Mouse (Mus musculus): ENCODE results near the gene Cbx2. TPM values are rescaled to one million over a fixed set of nuclear protein-coding genes. Genes with fewer than 3 reads are reported as not detected.

Cbx2 gene
- 44.4 and 54.5 TPM in 2 replicates for polyA plus RNA-seq (2014; fragmentation: Nextera tagmentation; extraction: Ambion mirVana)

DNA sequence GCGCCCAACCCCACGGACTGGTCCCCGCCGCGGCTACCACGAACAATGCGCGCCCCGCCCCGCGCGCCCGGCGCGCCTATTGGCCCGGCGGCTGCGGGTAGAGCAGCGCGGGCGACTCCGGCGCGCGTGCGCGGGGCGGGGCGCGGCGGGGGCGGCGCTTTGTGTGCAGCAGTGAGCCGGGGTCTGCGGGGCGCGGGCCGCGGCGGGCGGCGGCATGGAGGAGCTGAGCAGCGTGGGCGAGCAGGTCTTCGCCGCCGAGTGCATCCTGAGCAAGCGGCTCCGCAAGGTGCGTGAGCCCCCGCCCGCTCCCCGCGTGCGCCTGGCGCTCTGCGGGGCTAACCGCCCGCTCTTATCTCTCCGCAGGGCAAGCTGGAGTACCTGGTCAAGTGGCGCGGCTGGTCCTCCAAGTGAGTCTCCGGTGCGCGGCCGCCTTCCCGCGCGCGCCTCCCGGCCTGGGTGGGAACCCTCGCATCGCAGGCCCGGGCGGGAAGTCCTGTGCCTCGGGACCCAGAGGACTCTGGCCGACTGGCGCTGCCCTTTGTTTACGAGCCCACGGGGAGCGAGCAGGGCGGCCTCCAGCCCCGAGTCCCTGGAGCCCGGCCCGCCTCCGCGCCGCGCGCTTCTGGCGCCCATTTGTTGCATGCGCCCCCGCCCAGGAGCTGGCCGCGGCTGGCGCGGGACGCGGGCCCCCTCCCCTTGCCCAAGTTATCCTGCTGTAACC is at the start of gene Cbx2:
TSS of gene Cbx2 (plus strand) at position 68 of the 721 bp plus-strand sequence.
- H3K4me3 ChIP-seq (ENCODE audit: low read depth, low read length) = peak within 1 kb of the TSS; percentile 97
- H3K27ac ChIP-seq (ENCODE audit: low read depth, low read length) = peak within 1 kb of the TSS; percentile 88
- peak; percentile 96 for DNase-seq (ENCODE audit: low spot score)
- no peaks in the 10 kb centered on the region for H3K9me3 ChIP-seq (ENCODE audit: control insufficient read depth, low read length)
- no peaks in the 10 kb centered on the region; the same call in 1 of the 2 replicates for H3K27me3 ChIP-seq (ENCODE audit: control insufficient read depth, insufficient read depth, low read length)
- peaks cover 12% of the 10 kb centered on the region for H3K36me3 ChIP-seq (ENCODE audit: control insufficient read depth, insufficient read depth, low read length)
- H3K9ac ChIP-seq (ENCODE audit: low read depth, low read length) = peak within 1 kb of the TSS; percentile 99
- H3K4me2 ChIP-seq (replicated peaks; ENCODE audit: low read depth, low read length) = peak within 1 kb of the TSS; percentile 92
- peaks cover 18% of the 10 kb centered on the region for H3K4me1 ChIP-seq (replicated peaks; ENCODE audit: control insufficient read depth, insufficient read depth, low read length)
- 0% methylated on average over 45 of the region's 99 CpGs for WGBS
- peak; percentile 94 for ATAC-seq (ENCODE audit: low FRiP score)

DNA sequence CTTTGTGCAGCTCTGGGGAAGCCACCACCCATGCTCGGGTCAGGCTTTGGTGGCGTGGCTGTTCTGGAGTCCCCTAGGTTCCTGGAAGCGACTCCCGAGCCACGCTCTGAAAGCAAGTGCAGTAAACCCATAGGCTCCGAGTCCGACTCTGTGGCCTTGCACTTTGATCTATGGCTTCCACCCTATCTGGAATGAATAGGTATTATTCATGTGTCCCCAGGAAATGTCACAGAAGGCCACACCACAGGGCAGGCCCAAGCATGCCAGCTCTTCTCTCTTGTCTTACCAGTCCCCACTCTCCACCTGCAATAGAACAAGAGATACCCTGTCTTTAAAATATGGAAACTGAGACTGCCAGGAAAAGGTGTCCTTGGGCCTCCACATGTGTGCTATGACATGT is 48.4 kb upstream of the Cbx2 start:
- H3K27ac ChIP-seq (ENCODE audit: low read depth, low read length) = no peak overlapping the region
- H3K4me2 ChIP-seq (replicated peaks; ENCODE audit: low read depth, low read length) = no peak overlapping the region
- ATAC-seq (ENCODE audit: low FRiP score) = no peak
- H3K4me3 ChIP-seq (ENCODE audit: low read depth, low read length) = no peak overlapping the region
- H3K4me1 ChIP-seq (replicated peaks; ENCODE audit: control insufficient read depth, insufficient read depth, low read length) = peaks cover 7% of the 10 kb centered on the region; the same call in 1 of the 2 replicates
- H3K27me3 ChIP-seq (ENCODE audit: control insufficient read depth, insufficient read depth, low read length) = no peaks in the 10 kb centered on the region
- no peaks in the 10 kb centered on the region for H3K36me3 ChIP-seq (ENCODE audit: control insufficient read depth, insufficient read depth, low read length)
- 71% methylated on average over 7 of the region's 7 CpGs for WGBS
- no peaks in the 10 kb centered on the region for H3K9me3 ChIP-seq (ENCODE audit: control insufficient read depth, low read length)
- no peak for DNase-seq (ENCODE audit: low spot score)
- H3K9ac ChIP-seq (ENCODE audit: low read depth, low read length) = no peak overlapping the region

DNA sequence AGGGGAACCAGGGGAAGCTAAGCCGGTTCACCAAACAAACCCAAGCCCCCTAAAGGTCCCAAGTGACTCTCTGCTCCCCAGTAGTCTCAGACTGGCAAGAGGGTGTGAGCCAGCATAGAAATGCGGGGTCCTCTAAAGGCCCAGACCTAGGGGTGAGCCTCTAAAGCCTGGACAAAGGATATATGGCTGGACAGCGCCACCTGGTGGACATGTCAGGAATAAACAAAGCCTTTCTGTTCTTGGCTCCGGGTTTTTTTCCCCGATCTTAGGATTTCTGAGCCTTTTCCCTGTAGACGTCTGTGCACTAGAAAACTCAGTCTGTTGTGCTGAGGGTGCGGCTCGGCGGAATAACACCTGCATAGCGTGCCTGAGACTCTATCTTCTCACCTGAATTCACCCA is 47.3 kb upstream of the Cbx2 start:
- Histone ChIP-seq H3K9ac (ENCODE audit: low read depth, low read length) (no peak overlapping the region), H3K4me1 (replicated peaks; ENCODE audit: control insufficient read depth, insufficient read depth, low read length) (peaks cover 7% of the 10 kb centered on the region; the same call in 1 of the 2 replicates), H3K4me3 (ENCODE audit: low read depth, low read length) (no peak overlapping the region), H3K4me2 (replicated peaks; ENCODE audit: low read depth, low read length) (no peak overlapping the region), H3K27me3 (ENCODE audit: control insufficient read depth, insufficient read depth, low read length) (no peaks in the 10 kb centered on the region), H3K36me3 (ENCODE audit: control insufficient read depth, insufficient read depth, low read length) (no peaks in the 10 kb centered on the region), H3K9me3 (ENCODE audit: control insufficient read depth, low read length) (no peaks in the 10 kb centered on the region), H3K27ac (ENCODE audit: low read depth, low read length) (no peak overlapping the region)
- DNase-seq (ENCODE audit: low spot score) (peak; percentile 93), ATAC-seq (ENCODE audit: low FRiP score) (no peak)
- WGBS = 2% methylated on average over 10 of the region's 10 CpGs

DNA sequence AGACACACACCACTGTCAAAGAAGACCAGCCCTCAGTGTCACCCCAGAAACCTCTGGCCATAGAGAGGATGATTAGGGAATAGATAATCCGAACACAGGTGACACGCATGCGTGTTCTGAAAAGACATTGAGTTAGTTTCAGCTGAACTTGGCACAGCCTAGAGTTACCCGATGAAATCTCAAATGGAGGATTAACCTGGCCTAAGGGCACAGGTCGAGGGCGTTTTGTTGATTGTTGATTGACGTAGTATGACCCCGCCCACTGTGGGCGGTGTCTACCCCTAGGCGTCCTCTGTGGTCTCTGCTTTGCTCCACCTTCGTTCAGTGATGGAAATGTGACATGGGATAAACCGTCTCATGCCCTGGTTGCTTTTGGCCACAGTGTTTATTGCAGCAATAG is 46.8 kb upstream of the Cbx2 start:
- Histone ChIP-seq H3K9me3 (ENCODE audit: control insufficient read depth, low read length) (no peaks in the 10 kb centered on the region), H3K9ac (ENCODE audit: low read depth, low read length) (no peak overlapping the region), H3K4me1 (replicated peaks; ENCODE audit: control insufficient read depth, insufficient read depth, low read length) (peaks cover 7% of the 10 kb centered on the region; the same call in 1 of the 2 replicates), H3K4me2 (replicated peaks; ENCODE audit: low read depth, low read length) (no peak overlapping the region), H3K27me3 (ENCODE audit: control insufficient read depth, insufficient read depth, low read length) (no peaks in the 10 kb centered on the region), H3K36me3 (ENCODE audit: control insufficient read depth, insufficient read depth, low read length) (no peaks in the 10 kb centered on the region), H3K4me3 (ENCODE audit: low read depth, low read length) (no peak overlapping the region), H3K27ac (ENCODE audit: low read depth, low read length) (no peak overlapping the region)
- ATAC-seq (ENCODE audit: low FRiP score) = no peak
- WGBS = 17% methylated on average over 12 of the region's 12 CpGs
- peak; percentile 42 for DNase-seq (ENCODE audit: low spot score)

DNA sequence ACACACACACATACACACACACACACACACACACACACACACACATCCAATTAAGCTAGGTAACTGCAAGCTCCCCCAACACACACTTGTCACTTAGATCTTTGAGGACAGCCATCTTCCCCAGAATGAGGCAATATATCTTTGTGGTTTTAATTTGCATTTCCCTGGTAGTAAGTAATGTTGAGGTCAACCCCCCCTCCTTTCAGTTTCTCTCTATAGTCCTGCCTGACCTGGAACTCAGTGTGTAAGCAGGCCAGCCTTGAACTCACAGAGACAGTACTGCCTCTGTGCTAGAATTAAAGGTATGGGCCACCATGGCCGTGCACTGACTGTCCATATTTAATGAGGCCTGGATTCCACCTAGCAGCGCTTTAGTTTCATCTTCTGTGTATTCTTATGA is 42.4 kb upstream of the Cbx2 start:
- no peak overlapping the region for H3K4me2 ChIP-seq (replicated peaks; ENCODE audit: low read depth, low read length)
- 77% methylated on average over 2 of the region's 2 CpGs for WGBS
- H3K36me3 ChIP-seq (ENCODE audit: control insufficient read depth, insufficient read depth, low read length) = no peaks in the 10 kb centered on the region
- peaks cover 3% of the 10 kb centered on the region; the same call in 1 of the 2 replicates for H3K4me1 ChIP-seq (replicated peaks; ENCODE audit: control insufficient read depth, insufficient read depth, low read length)
- no peak overlapping the region for H3K27ac ChIP-seq (ENCODE audit: low read depth, low read length)
- no peak overlapping the region for H3K4me3 ChIP-seq (ENCODE audit: low read depth, low read length)
- DNase-seq (ENCODE audit: low spot score) = no peak
- no peak for ATAC-seq (ENCODE audit: low FRiP score)
- no peaks in the 10 kb centered on the region for H3K27me3 ChIP-seq (ENCODE audit: control insufficient read depth, insufficient read depth, low read length)
- H3K9me3 ChIP-seq (ENCODE audit: control insufficient read depth, low read length) = no peaks in the 10 kb centered on the region
- H3K9ac ChIP-seq (ENCODE audit: low read depth, low read length) = no peak overlapping the region

DNA sequence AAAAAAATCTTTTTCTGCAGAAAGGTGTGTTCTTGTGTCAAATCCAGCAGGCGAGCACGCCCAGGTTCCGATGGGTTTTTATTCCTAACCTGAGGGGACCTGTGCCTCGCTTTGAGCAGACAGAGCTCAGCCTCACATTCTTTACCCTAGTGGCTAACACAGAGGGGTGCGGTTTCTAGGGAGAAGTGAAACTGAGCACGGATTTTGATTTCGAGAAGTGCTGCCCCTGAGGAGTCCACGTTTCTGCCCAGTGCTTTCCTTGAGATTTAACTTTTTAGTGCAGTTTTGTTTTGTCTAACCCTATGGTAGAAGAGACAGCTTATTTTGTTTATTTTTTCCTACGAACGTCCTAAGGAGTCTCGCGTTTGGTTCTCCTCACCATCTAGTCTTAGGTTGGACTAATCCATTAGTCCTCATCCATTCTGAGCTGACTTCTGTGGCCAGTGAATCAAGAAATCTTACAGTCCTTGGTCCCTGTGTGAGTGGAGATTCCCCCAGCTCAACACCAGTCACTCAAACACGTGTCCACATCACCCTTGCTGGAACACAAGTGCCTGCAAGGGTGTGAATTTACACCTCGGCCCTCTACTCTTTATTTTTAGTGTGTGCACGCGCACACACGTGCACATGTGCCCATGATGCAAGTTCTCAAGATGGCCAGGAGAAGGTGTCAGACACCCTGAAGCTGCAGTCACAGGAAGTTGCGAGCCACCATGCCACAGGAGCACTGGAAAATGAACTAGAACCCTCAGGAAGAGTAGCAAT is 41.6 kb upstream of the Cbx2 start:
- Histone ChIP-seq H3K4me2 (replicated peaks; ENCODE audit: low read depth, low read length) (no peak overlapping the region), H3K27me3 (ENCODE audit: control insufficient read depth, insufficient read depth, low read length) (no peaks in the 10 kb centered on the region), H3K27ac (ENCODE audit: low read depth, low read length) (no peak overlapping the region), H3K4me3 (ENCODE audit: low read depth, low read length) (no peak overlapping the region), H3K4me1 (replicated peaks; ENCODE audit: control insufficient read depth, insufficient read depth, low read length) (no peaks in the 10 kb centered on the region; the same call in 1 of the 2 replicates), H3K9ac (ENCODE audit: low read depth, low read length) (no peak overlapping the region), H3K9me3 (ENCODE audit: control insufficient read depth, low read length) (no peaks in the 10 kb centered on the region), H3K36me3 (ENCODE audit: control insufficient read depth, insufficient read depth, low read length) (no peaks in the 10 kb centered on the region)
- DNase-seq (ENCODE audit: low spot score) (no peak), ATAC-seq (ENCODE audit: low FRiP score) (no peak)
- 68% methylated on average over 18 of the region's 18 CpGs for WGBS

DNA sequence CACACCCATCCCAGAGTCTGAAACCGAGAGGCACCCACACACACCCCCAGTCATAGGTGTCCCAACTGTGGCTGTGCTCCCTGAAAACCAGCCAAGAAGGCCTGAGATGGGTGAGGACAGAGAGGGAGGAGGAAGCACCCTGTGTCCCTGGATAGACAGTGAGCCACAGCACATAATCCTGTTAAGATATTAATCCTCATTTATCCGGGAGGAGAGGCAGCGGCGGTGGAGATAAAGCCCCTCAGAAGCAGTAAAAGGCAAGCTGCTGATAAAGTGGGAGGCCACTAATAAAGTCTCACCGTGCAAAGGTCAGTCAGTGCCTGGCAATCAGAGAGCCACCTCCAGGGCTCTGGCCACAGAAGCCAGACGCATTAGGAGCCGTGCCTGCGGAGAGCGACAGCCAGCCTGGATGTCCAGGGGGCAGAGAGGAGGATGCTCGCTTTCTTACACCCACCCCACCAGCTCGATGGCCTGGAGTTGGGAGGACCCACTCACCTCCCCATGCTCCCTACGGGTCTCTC is 40.1 kb upstream of the Cbx2 start:
- Histone ChIP-seq H3K27me3 (ENCODE audit: control insufficient read depth, insufficient read depth, low read length) (no peaks in the 10 kb centered on the region), H3K27ac (ENCODE audit: low read depth, low read length) (no peak overlapping the region), H3K4me2 (replicated peaks; ENCODE audit: low read depth, low read length) (no peak overlapping the region), H3K36me3 (ENCODE audit: control insufficient read depth, insufficient read depth, low read length) (no peaks in the 10 kb centered on the region), H3K4me3 (ENCODE audit: low read depth, low read length) (no peak overlapping the region), H3K4me1 (replicated peaks; ENCODE audit: control insufficient read depth, insufficient read depth, low read length) (no peaks in the 10 kb centered on the region; the same call in 1 of the 2 replicates), H3K9me3 (ENCODE audit: control insufficient read depth, low read length) (no peaks in the 10 kb centered on the region), H3K9ac (ENCODE audit: low read depth, low read length) (no peak overlapping the region)
- 57% methylated on average over 11 of the region's 12 CpGs for WGBS
- ATAC-seq (ENCODE audit: low FRiP score) (no peak), DNase-seq (ENCODE audit: low spot score) (no peak)

DNA sequence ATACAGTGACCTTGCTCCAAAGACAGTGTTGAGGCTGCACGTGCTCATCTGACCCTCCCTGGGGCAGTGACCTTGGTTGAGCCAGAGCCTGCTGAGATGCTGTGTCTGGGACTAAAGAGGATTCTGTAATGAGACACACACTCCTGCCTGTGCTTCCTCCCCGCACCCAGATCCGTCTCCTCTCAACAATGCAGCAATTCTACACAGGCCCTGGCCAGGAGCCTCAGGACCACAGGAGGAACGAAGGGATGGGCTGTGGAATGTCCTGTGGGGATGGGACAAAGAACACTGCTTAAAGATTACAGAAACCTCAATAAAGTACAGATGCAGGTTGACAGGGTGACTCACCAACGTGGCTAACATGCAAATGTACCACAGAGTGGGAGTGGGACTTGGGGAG is 37.2 kb upstream of the Cbx2 start:
- DNase-seq (ENCODE audit: low spot score) (no peak), ATAC-seq (ENCODE audit: low FRiP score) (no peak)
- H3K4me2 ChIP-seq (replicated peaks; ENCODE audit: low read depth, low read length) = no peak overlapping the region
- H3K4me1 ChIP-seq (replicated peaks; ENCODE audit: control insufficient read depth, insufficient read depth, low read length) = no peaks in the 10 kb centered on the region; the same call in 1 of the 2 replicates
- no peaks in the 10 kb centered on the region for H3K27me3 ChIP-seq (ENCODE audit: control insufficient read depth, insufficient read depth, low read length)
- no peaks in the 10 kb centered on the region for H3K36me3 ChIP-seq (ENCODE audit: control insufficient read depth, insufficient read depth, low read length)
- no peaks in the 10 kb centered on the region for H3K9me3 ChIP-seq (ENCODE audit: control insufficient read depth, low read length)
- no peak overlapping the region for H3K27ac ChIP-seq (ENCODE audit: low read depth, low read length)
- WGBS = 55% methylated on average over 5 of the region's 5 CpGs
- H3K9ac ChIP-seq (ENCODE audit: low read depth, low read length) = no peak overlapping the region
- H3K4me3 ChIP-seq (ENCODE audit: low read depth, low read length) = no peak overlapping the region
